Mouse (Mus musculus) erythroblast, embryonic 14.5 days (primary cell): ENCODE measurements around the gene Mrln. TPM values are rescaled to one million over a fixed set of nuclear protein-coding genes. Genes with fewer than 3 reads are reported as not detected.

Experiments used
- H3K27me3 ChIP-seq: 2 replicates; pipeline ENCODE4 v1.6.1; 2012; ENCODE audit warnings: inconsistent platforms; ENCODE audit not compliant: control insufficient read depth
- H3K36me3 ChIP-seq: 2 replicates; pipeline ENCODE4 v1.6.1; 2012; ENCODE audit warnings: mild to moderate bottlenecking, inconsistent platforms; ENCODE audit not compliant: control insufficient read depth
- H3K4me1 ChIP-seq: 2 replicates; pipeline ENCODE4 v1.6.1; 2012; ENCODE audit warnings: inconsistent platforms; ENCODE audit not compliant: control insufficient read depth
- H3K4me3 ChIP-seq: replicated peaks from 2 replicates; pipeline ENCODE3; 2012; ENCODE audit warnings: moderate library complexity, mild to moderate bottlenecking, inconsistent platforms
- H3K9me3 ChIP-seq: 2 replicates; pipeline ENCODE4 v1.6.1; 2012; ENCODE audit warnings: low read length, inconsistent platforms, mixed read lengths; ENCODE audit not compliant: control insufficient read depth
- GATA1 ChIP-seq: IDR thresholded peaks from 2 replicates; pipeline ENCODE4 v1.6.1; 2012; ENCODE audit warnings: low read length, inconsistent platforms, mixed read lengths
- TAL1 ChIP-seq: IDR thresholded peaks from 3 replicates; pipeline ENCODE4 v1.6.1; 2012; ENCODE audit warnings: low read length, inconsistent platforms, mixed read lengths
- polyA plus RNA-seq: library from polyadenylated mRNA; stranded (reverse); fragments of >175 nt; gene quantifications from 2 replicates; pipeline ENCODE4 v1.2.3, GENCODE M21; 2012

Gene Mrln
- polyA plus RNA-seq, 1 experiment: not detected

- no peaks in the 10 kb centered on the region for H3K9me3 ChIP-seq
- no peaks in the 10 kb centered on the region for H3K4me1 ChIP-seq
- H3K27me3 ChIP-seq: peaks cover 44% of the 10 kb centered on the region
- TF ChIP-seq GATA1: no peak
- no peak for TF ChIP-seq TAL1
- H3K4me3 ChIP-seq: no peak overlapping the region
- no peaks in the 10 kb centered on the region for H3K36me3 ChIP-seq
These were observed 38.4 kb downstream of the Mrln start for GRCm38 (mm10) chr10:70242751-70243444.

- Histone ChIP-seq H3K9me3 (no peaks in the 10 kb centered on the region), H3K4me1 (no peaks in the 10 kb centered on the region), H3K36me3 (no peaks in the 10 kb centered on the region), H3K4me3 (peak within 1 kb of the TSS; percentile 30), H3K27me3 (peaks cover 44% of the 10 kb centered on the region)
- TF ChIP-seq GATA1 (no peak), TAL1 (no peak)
These were observed 40.6 kb downstream of the Mrln start, which contains the start of gene Slc16a9 for GRCm38 (mm10) chr10:70244921-70245558. Gene Slc16a9, plus strand, starts transcription at chr10:70245100.

- TF ChIP-seq GATA1 (no peak), TAL1 (no peak)
- Histone ChIP-seq H3K27me3 (peaks cover 44% of the 10 kb centered on the region), H3K4me3 (peak overlapping the region; percentile 29)
These were observed 41.1 kb downstream of the Mrln start for GRCm38 (mm10) chr10:70245559-70245945.

DNA sequence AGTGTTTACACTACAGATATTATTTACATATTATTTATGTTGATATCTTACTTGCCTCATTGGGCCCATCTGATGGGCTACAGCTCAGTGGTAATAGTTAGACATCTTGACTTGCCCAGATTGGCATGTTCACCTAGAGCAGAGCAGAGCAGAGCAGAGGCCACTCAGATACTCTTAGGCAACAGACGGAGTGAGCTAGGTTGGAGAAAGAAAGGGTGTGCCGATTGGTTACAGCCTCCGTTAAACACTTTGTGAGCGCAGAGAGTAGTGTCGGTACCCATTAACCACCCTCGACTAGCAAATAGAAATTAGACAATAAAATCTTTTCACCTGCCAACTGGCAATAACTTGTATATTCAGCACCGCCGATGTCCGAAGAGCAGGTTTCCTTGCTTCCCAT, 41.6 kb downstream of the Mrln start:
- Histone ChIP-seq H3K27me3 (peaks cover 44% of the 10 kb centered on the region), H3K4me1 (no peaks in the 10 kb centered on the region), H3K36me3 (no peaks in the 10 kb centered on the region), H3K4me3 (no peak overlapping the region), H3K9me3 (no peaks in the 10 kb centered on the region)
- TF ChIP-seq GATA1: no peak
- TF ChIP-seq TAL1: no peak

More at GRCm38 (mm10) chr10:70245559-70245945, 41.1 kb downstream of the Mrln start:
- no peaks in the 10 kb centered on the region for H3K9me3 ChIP-seq
- H3K36me3 ChIP-seq: no peaks in the 10 kb centered on the region
- H3K4me1 ChIP-seq: no peaks in the 10 kb centered on the region

- H3K36me3 ChIP-seq: no peaks in the 10 kb centered on the region
- no peaks in the 10 kb centered on the region for H3K4me1 ChIP-seq
- H3K9me3 ChIP-seq: no peaks in the 10 kb centered on the region
- no peak for TF ChIP-seq GATA1
- H3K27me3 ChIP-seq: peaks cover 16% of the 10 kb centered on the region
- H3K4me3 ChIP-seq: no peak overlapping the region
These were observed 45.9 kb downstream of the Mrln start for GRCm38 (mm10) chr10:70250354-70250753.

DNA sequence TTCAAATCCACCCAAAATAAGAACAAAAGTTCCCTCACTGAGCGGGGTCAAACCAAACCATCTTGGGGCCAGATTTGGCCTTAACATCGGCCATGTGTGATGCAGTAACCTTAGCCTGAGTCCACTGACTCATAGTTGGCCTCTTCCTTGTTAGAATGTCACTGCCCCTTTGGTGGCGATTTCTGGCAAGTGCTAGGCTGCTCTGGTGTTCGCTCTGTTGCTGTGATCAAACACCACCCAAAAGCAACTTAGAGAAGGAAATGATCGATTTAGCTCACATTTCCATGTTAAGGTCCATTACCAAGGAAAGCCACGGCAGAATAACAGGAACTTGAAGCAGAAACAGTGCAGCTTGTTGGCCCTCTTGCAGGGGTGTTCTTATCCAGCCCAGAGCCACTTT, 46.3 kb downstream of the Mrln start:
- no peaks in the 10 kb centered on the region for H3K9me3 ChIP-seq
- TF ChIP-seq TAL1 (no peak), GATA1 (no peak)
- no peak overlapping the region for H3K4me3 ChIP-seq
- H3K4me1 ChIP-seq: no peaks in the 10 kb centered on the region
- no peaks in the 10 kb centered on the region for H3K36me3 ChIP-seq
- peaks cover 12% of the 10 kb centered on the region for H3K27me3 ChIP-seq

DNA sequence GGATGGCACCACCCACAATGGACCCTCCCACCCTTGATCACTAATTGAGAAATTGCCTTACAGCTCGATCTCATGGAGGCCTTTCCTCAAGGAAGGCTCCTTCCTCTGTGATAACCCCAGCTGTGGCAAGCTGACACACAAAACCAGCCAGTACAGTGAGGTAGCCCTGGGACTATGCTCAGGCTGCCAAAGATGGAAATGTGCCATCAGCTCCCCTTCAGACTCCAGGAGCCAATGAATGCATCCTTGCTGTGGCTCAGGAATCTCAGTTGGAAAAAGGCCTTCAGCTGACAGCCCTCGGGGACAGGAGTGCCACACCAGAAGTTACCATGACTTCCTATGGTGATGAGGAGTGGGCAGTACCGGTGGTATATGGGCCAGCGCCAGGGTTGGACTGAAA, 50.2 kb downstream of the Mrln start:
- Histone ChIP-seq H3K36me3 (no peaks in the 10 kb centered on the region), H3K27me3 (no peaks in the 10 kb centered on the region), H3K4me1 (no peaks in the 10 kb centered on the region), H3K4me3 (no peak overlapping the region), H3K9me3 (no peaks in the 10 kb centered on the region)
- no peak for TF ChIP-seq TAL1

DNA sequence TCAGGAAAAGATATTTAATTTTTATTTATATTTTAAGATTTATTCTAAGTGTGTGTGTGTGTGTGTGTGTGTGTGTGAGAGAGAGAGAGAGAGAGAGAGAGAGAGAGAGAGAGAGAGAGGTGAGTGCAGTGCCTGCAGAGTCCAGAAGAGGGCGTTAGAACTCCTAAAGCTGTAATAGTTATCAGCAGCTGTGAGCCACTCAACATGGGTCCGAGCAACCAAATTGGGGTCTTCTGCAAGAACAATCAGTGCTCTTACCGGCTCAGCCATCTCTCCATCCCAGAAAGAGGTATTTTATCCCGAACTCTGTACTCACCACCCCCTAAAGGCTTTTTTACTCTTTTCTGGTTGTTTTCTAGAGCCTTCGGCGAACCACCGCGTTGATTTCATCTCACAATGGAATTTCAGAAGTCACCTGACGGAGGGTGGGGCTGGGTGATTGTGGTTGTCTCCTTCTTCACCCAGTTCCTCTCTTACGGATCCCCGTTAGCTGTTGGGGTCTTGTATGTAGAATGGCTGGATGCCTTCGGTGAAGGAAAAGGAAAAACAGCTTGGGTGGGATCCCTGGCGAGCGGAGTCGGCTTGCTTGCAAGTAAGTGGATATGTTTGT, 51.2 kb downstream of the Mrln start:
- H3K36me3 ChIP-seq: no peaks in the 10 kb centered on the region
- H3K27me3 ChIP-seq: no peaks in the 10 kb centered on the region
- no peak overlapping the region for H3K4me3 ChIP-seq
- TF ChIP-seq TAL1 (no peak), GATA1 (no peak)
- H3K4me1 ChIP-seq: no peaks in the 10 kb centered on the region
- H3K9me3 ChIP-seq: no peaks in the 10 kb centered on the region

DNA sequence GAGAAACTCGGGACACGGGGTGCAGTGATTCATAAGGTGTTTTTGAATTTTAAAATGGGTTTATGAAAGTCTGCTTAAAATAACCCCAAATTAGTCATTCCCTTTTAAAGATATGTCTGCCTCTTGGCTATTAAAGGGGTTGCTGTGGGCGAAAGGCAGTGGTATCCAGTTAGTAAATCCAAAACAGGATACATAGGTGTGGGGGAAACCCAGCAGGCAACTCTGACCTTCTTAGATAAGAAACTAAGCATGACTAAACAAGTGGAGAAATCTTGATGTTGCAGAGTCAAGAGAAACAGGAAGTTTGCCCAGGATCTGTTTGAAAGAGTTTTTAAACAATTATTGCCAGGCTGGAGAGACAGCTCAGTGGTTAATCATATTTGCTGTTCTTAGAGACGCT, 52.6 kb downstream of the Mrln start:
- no peak overlapping the region for H3K4me3 ChIP-seq
- no peaks in the 10 kb centered on the region for H3K9me3 ChIP-seq
- H3K36me3 ChIP-seq: no peaks in the 10 kb centered on the region
- no peaks in the 10 kb centered on the region for H3K4me1 ChIP-seq
- TF ChIP-seq TAL1 (no peak), GATA1 (no peak)
- no peaks in the 10 kb centered on the region for H3K27me3 ChIP-seq
